Mouse (Mus musculus): Measurements from ENCODE around the gene Lexm. TPM values are rescaled to one million over a fixed set of nuclear protein-coding genes. Genes with fewer than 3 reads are reported as not detected.

Gene Lexm
- polyA plus RNA-seq, 1 experiment, result 2.0 TPM

- Histone ChIP-seq H3K36me3 (ENCODE audit: control insufficient read depth, insufficient read depth, low read length, poor library complexity, severe bottlenecking) (no peaks in the 10 kb centered on the region), H3K27ac (ENCODE audit: insufficient read depth, low read length) (no peak overlapping the region), H3K4me1 (ENCODE audit: control insufficient read depth, insufficient read depth, low read length) (no peaks in the 10 kb centered on the region), H3K27me3 (ENCODE audit: control insufficient read depth, insufficient read depth, low read length, poor library complexity, severe bottlenecking) (no peaks in the 10 kb centered on the region), H3K4me3 (ENCODE audit: low read depth, low read length) (no peak overlapping the region), H3K9me3 (replicated peaks; ENCODE audit: control insufficient read depth, insufficient read depth, low read length, poor library complexity, severe bottlenecking) (no peaks in the 10 kb centered on the region), H3K9ac (ENCODE audit: low read depth, poor library complexity, severe bottlenecking) (no peak overlapping the region)
- no peak for TF ChIP-seq EP300 (IDR thresholded peaks at IDR 0.05; ENCODE audit: insufficient read depth, low read depth, low read length)
- TF ChIP-seq CTCF (IDR thresholded peaks at IDR 0.05; ENCODE audit: low read depth, low read length), result no peak
- TF ChIP-seq POLR2A (IDR thresholded peaks at IDR 0.05; ENCODE audit: insufficient read depth, low read length), result no peak
Measured at GRCm38 (mm10) chr4:106600770-106601169, 16.3 kb downstream of the Lexm start.

GRCm38 (mm10) chr4:106599415-106599814, 17.6 kb downstream of the Lexm start:
- no peak overlapping the region for H3K27ac ChIP-seq (ENCODE audit: insufficient read depth, low read length)
- no peaks in the 10 kb centered on the region for H3K27me3 ChIP-seq (ENCODE audit: control insufficient read depth, insufficient read depth, low read length, poor library complexity, severe bottlenecking)
- no peak overlapping the region for H3K9ac ChIP-seq (ENCODE audit: low read depth, poor library complexity, severe bottlenecking)
- TF ChIP-seq POLR2A (IDR thresholded peaks at IDR 0.05; ENCODE audit: insufficient read depth, low read length), result no peak
- no peak for TF ChIP-seq EP300 (IDR thresholded peaks at IDR 0.05; ENCODE audit: insufficient read depth, low read depth, low read length)
- peak; percentile 22 for TF ChIP-seq CTCF (IDR thresholded peaks at IDR 0.05; ENCODE audit: low read depth, low read length)
- H3K9me3 ChIP-seq (replicated peaks; ENCODE audit: control insufficient read depth, insufficient read depth, low read length, poor library complexity, severe bottlenecking), result no peaks in the 10 kb centered on the region
- H3K4me3 ChIP-seq (ENCODE audit: low read depth, low read length), result no peak overlapping the region
- no peaks in the 10 kb centered on the region for H3K36me3 ChIP-seq (ENCODE audit: control insufficient read depth, insufficient read depth, low read length, poor library complexity, severe bottlenecking)
- no peaks in the 10 kb centered on the region for H3K4me1 ChIP-seq (ENCODE audit: control insufficient read depth, insufficient read depth, low read length)

GRCm38 (mm10) chr4:106597741-106598140, 19.3 kb downstream of the Lexm start:
- Histone ChIP-seq H3K27me3 (ENCODE audit: control insufficient read depth, insufficient read depth, low read length, poor library complexity, severe bottlenecking) (no peaks in the 10 kb centered on the region), H3K36me3 (ENCODE audit: control insufficient read depth, insufficient read depth, low read length, poor library complexity, severe bottlenecking) (no peaks in the 10 kb centered on the region), H3K4me3 (ENCODE audit: low read depth, low read length) (no peak overlapping the region), H3K27ac (ENCODE audit: insufficient read depth, low read length) (no peak overlapping the region), H3K9ac (ENCODE audit: low read depth, poor library complexity, severe bottlenecking) (no peak overlapping the region), H3K9me3 (replicated peaks; ENCODE audit: control insufficient read depth, insufficient read depth, low read length, poor library complexity, severe bottlenecking) (no peaks in the 10 kb centered on the region), H3K4me1 (ENCODE audit: control insufficient read depth, insufficient read depth, low read length) (no peaks in the 10 kb centered on the region)
- TF ChIP-seq POLR2A (IDR thresholded peaks at IDR 0.05; ENCODE audit: insufficient read depth, low read length) (no peak), CTCF (IDR thresholded peaks at IDR 0.05; ENCODE audit: low read depth, low read length) (no peak), EP300 (IDR thresholded peaks at IDR 0.05; ENCODE audit: insufficient read depth, low read depth, low read length) (no peak)

- no peaks in the 10 kb centered on the region for H3K4me1 ChIP-seq (ENCODE audit: control insufficient read depth, insufficient read depth, low read length)
- no peaks in the 10 kb centered on the region for H3K36me3 ChIP-seq (ENCODE audit: control insufficient read depth, insufficient read depth, low read length, poor library complexity, severe bottlenecking)
- no peak for TF ChIP-seq POLR2A (IDR thresholded peaks at IDR 0.05; ENCODE audit: insufficient read depth, low read length)
- TF ChIP-seq CTCF (IDR thresholded peaks at IDR 0.05; ENCODE audit: low read depth, low read length), result no peak
- TF ChIP-seq EP300 (IDR thresholded peaks at IDR 0.05; ENCODE audit: insufficient read depth, low read depth, low read length), result no peak
- H3K27me3 ChIP-seq (ENCODE audit: control insufficient read depth, insufficient read depth, low read length, poor library complexity, severe bottlenecking), result no peaks in the 10 kb centered on the region
- H3K9ac ChIP-seq (ENCODE audit: low read depth, poor library complexity, severe bottlenecking), result no peak overlapping the region
- no peak overlapping the region for H3K4me3 ChIP-seq (ENCODE audit: low read depth, low read length)
- no peaks in the 10 kb centered on the region for H3K9me3 ChIP-seq (replicated peaks; ENCODE audit: control insufficient read depth, insufficient read depth, low read length, poor library complexity, severe bottlenecking)
- H3K27ac ChIP-seq (ENCODE audit: insufficient read depth, low read length), result no peak overlapping the region
Measured at GRCm38 (mm10) chr4:106597055-106597454, 20.0 kb downstream of the Lexm start.

GRCm38 (mm10) chr4:106596200-106596599, 20.8 kb downstream of the Lexm start:
- Histone ChIP-seq H3K4me1 (ENCODE audit: control insufficient read depth, insufficient read depth, low read length) (no peaks in the 10 kb centered on the region), H3K9ac (ENCODE audit: low read depth, poor library complexity, severe bottlenecking) (no peak overlapping the region), H3K9me3 (replicated peaks; ENCODE audit: control insufficient read depth, insufficient read depth, low read length, poor library complexity, severe bottlenecking) (no peaks in the 10 kb centered on the region), H3K4me3 (ENCODE audit: low read depth, low read length) (no peak overlapping the region), H3K27ac (ENCODE audit: insufficient read depth, low read length) (no peak overlapping the region), H3K36me3 (ENCODE audit: control insufficient read depth, insufficient read depth, low read length, poor library complexity, severe bottlenecking) (no peaks in the 10 kb centered on the region), H3K27me3 (ENCODE audit: control insufficient read depth, insufficient read depth, low read length, poor library complexity, severe bottlenecking) (no peaks in the 10 kb centered on the region)
- TF ChIP-seq EP300 (IDR thresholded peaks at IDR 0.05; ENCODE audit: insufficient read depth, low read depth, low read length) (no peak), CTCF (IDR thresholded peaks at IDR 0.05; ENCODE audit: low read depth, low read length) (peak; percentile 53), POLR2A (IDR thresholded peaks at IDR 0.05; ENCODE audit: insufficient read depth, low read length) (no peak)

GRCm38 (mm10) chr4:106593636-106594035, 23.4 kb downstream of the Lexm start:
- H3K36me3 ChIP-seq (ENCODE audit: control insufficient read depth, insufficient read depth, low read length, poor library complexity, severe bottlenecking), result no peaks in the 10 kb centered on the region
- H3K27ac ChIP-seq (ENCODE audit: insufficient read depth, low read length), result no peak overlapping the region
- H3K4me3 ChIP-seq (ENCODE audit: low read depth, low read length), result no peak overlapping the region
- no peak overlapping the region for H3K9ac ChIP-seq (ENCODE audit: low read depth, poor library complexity, severe bottlenecking)
- no peaks in the 10 kb centered on the region for H3K4me1 ChIP-seq (ENCODE audit: control insufficient read depth, insufficient read depth, low read length)
- no peaks in the 10 kb centered on the region for H3K9me3 ChIP-seq (replicated peaks; ENCODE audit: control insufficient read depth, insufficient read depth, low read length, poor library complexity, severe bottlenecking)
- no peaks in the 10 kb centered on the region for H3K27me3 ChIP-seq (ENCODE audit: control insufficient read depth, insufficient read depth, low read length, poor library complexity, severe bottlenecking)
- no peak for TF ChIP-seq POLR2A (IDR thresholded peaks at IDR 0.05; ENCODE audit: insufficient read depth, low read length)
- peak; percentile 58 for TF ChIP-seq CTCF (IDR thresholded peaks at IDR 0.05; ENCODE audit: low read depth, low read length)

Measured in ES-Bruce4 (cell line).